Mouse (Mus musculus) intestine, embryonic 16.5 days (tissue): ENCODE results near the gene Dnah14. TPM values are rescaled to one million over a fixed set of nuclear protein-coding genes. Genes with fewer than 3 reads are reported as not detected.
A peak's percentile ranks its signal among the peaks of the same experiment; 100 is the strongest.

Experiments
- ATAC-seq: fragments of 200-750 bp; cut with Nextera tagmentation; 2 replicates; pipeline ENCODE4 v1.8.0; 2017; ENCODE audit warnings: moderate TSS enrichment, moderate library complexity
- H3K27ac ChIP-seq: fragments of 300-500 bp; sonication (generic); 2 replicates; pipeline ENCODE4 v1.5.1; 2014; ENCODE audit warnings: mild to moderate bottlenecking, low read length
- H3K27me3 ChIP-seq: fragments of 300-500 bp; sonication (generic); replicated peaks from 2 replicates; pipeline ENCODE4 v1.6.1; 2014; ENCODE audit warnings: low read length, control low read depth, mixed read lengths; ENCODE audit not compliant: control insufficient read depth, insufficient read depth
- H3K36me3 ChIP-seq: fragments of 300-500 bp; sonication (generic); 2 replicates; pipeline ENCODE4 v1.6.1; 2014; ENCODE audit warnings: low read length, control low read depth; ENCODE audit not compliant: control insufficient read depth, insufficient read depth
- H3K4me1 ChIP-seq: fragments of 300-500 bp; sonication (generic); 2 replicates; pipeline ENCODE4 v1.6.1; 2014; ENCODE audit warnings: low read length, control low read depth, mixed read lengths; ENCODE audit not compliant: control insufficient read depth, insufficient read depth
- H3K4me2 ChIP-seq: fragments of 300-500 bp; sonication (generic); 2 replicates; pipeline ENCODE4 v1.6.1; 2014; ENCODE audit warnings: low read depth, low read length, control low read depth
- H3K4me3 ChIP-seq: fragments of 300-500 bp; sonication (generic); 2 replicates; pipeline ENCODE4 v1.5.1; 2014; ENCODE audit warnings: mild to moderate bottlenecking, low read length
- H3K9ac ChIP-seq: fragments of 300-500 bp; sonication (generic); 2 replicates; pipeline ENCODE4 v1.6.1; 2014; ENCODE audit warnings: low read depth, low read length
- H3K9me3 ChIP-seq: fragments of 300-500 bp; sonication (generic); 2 replicates; pipeline ENCODE4 v1.6.1; 2016; ENCODE audit warnings: low read length, control low read depth; ENCODE audit not compliant: control insufficient read depth
- WGBS: fragments of 180-500 bp; shearing (Covaris S2); extraction: QIAGEN DNeasy Blood & Tissue Kit; methylation state at CpG from one replicate; pipeline ENCODE4 v1.1.7; 2014; 5-methylcytosine and 5-hydroxymethylcytosine counted together
- polyA plus RNA-seq: library from polyadenylated mRNA; unstranded; fragments of >200 nt; fragmentation: Nextera tagmentation; extraction: Ambion mirVana; gene quantifications from 2 replicates; pipeline ENCODE4 v1.2.1, GENCODE M21; 2015

Dnah14 gene
- polyA plus RNA-seq, 1 experiment from 2014 or later = 1.2 TPM

GRCm38 (mm10) chr1:181637997-181638713, 61.8 kb downstream of the Dnah14 start:
- Histone ChIP-seq H3K36me3 (no peaks in the 10 kb centered on the region), H3K27me3 (no peaks in the 10 kb centered on the region), H3K4me1 (no peaks in the 10 kb centered on the region), H3K4me2 (no peak overlapping the region), H3K4me3 (no peak overlapping the region), H3K9ac (no peak overlapping the region), H3K9me3 (no peaks in the 10 kb centered on the region), H3K27ac (no peak overlapping the region)
- 85% methylated on average over 12 of the region's 12 CpGs for WGBS
- ATAC-seq = no peak

GRCm38 (mm10) chr1:181640383-181640782, 64.0 kb downstream of the Dnah14 start:
- no peak overlapping the region for H3K9ac ChIP-seq
- no peaks in the 10 kb centered on the region for H3K4me1 ChIP-seq
- H3K4me3 ChIP-seq = no peak overlapping the region
- no peaks in the 10 kb centered on the region for H3K27me3 ChIP-seq
- H3K36me3 ChIP-seq = no peaks in the 10 kb centered on the region
- no peak overlapping the region for H3K4me2 ChIP-seq
- WGBS = 71% methylated on average over 2 of the region's 2 CpGs
- no peak overlapping the region for H3K27ac ChIP-seq
- H3K9me3 ChIP-seq = no peaks in the 10 kb centered on the region
- ATAC-seq = no peak

- no peaks in the 10 kb centered on the region for H3K9me3 ChIP-seq
- H3K4me1 ChIP-seq = 0 out of 2 replicates have a peak, but pooled peaks cover 4% of the 10 kb centered on the region
- no peaks in the 10 kb centered on the region for H3K36me3 ChIP-seq
- no peak for ATAC-seq
- no peak overlapping the region for H3K9ac ChIP-seq
- no peak overlapping the region for H3K4me2 ChIP-seq
- H3K4me3 ChIP-seq = no peak overlapping the region
- no peaks in the 10 kb centered on the region for H3K27me3 ChIP-seq
- no peak overlapping the region for H3K27ac ChIP-seq
- WGBS = 39% methylated on average over 8 of the region's 8 CpGs
Measured at GRCm38 (mm10) chr1:181647467-181647866, 71.1 kb downstream of the Dnah14 start.

- no peaks in the 10 kb centered on the region for H3K36me3 ChIP-seq
- H3K4me3 ChIP-seq = no peak overlapping the region
- H3K9me3 ChIP-seq = no peaks in the 10 kb centered on the region
- no peak for ATAC-seq
- H3K27ac ChIP-seq = no peak overlapping the region
- WGBS = 61% methylated on average over 3 of the region's 3 CpGs
- no peaks in the 10 kb centered on the region for H3K27me3 ChIP-seq
- no peaks in the 10 kb centered on the region for H3K4me1 ChIP-seq
- H3K9ac ChIP-seq = no peak overlapping the region
- no peak overlapping the region for H3K4me2 ChIP-seq
Measured at GRCm38 (mm10) chr1:181653481-181653880, 77.1 kb downstream of the Dnah14 start.

- no peaks in the 10 kb centered on the region for H3K27me3 ChIP-seq
- no peak for ATAC-seq
- no peaks in the 10 kb centered on the region for H3K4me1 ChIP-seq
- no peak overlapping the region for H3K4me2 ChIP-seq
- no peak overlapping the region for H3K4me3 ChIP-seq
- H3K9me3 ChIP-seq = no peaks in the 10 kb centered on the region
- H3K36me3 ChIP-seq = no peaks in the 10 kb centered on the region
- WGBS = 82% methylated on average over 5 of the region's 5 CpGs
- H3K9ac ChIP-seq = no peak overlapping the region
- H3K27ac ChIP-seq = no peak overlapping the region
Measured at GRCm38 (mm10) chr1:181656421-181656820, 80.1 kb downstream of the Dnah14 start.

GRCm38 (mm10) chr1:181666801-181667200, 90.4 kb downstream of the Dnah14 start:
- no peaks in the 10 kb centered on the region for H3K4me1 ChIP-seq
- no peak overlapping the region for H3K27ac ChIP-seq
- H3K36me3 ChIP-seq = no peaks in the 10 kb centered on the region
- 61% methylated on average over 4 of the region's 4 CpGs for WGBS
- H3K9me3 ChIP-seq = no peaks in the 10 kb centered on the region
- H3K9ac ChIP-seq = no peak overlapping the region
- H3K4me2 ChIP-seq = no peak overlapping the region
- no peak overlapping the region for H3K4me3 ChIP-seq
- H3K27me3 ChIP-seq = no peaks in the 10 kb centered on the region
- no peak for ATAC-seq

- Histone ChIP-seq H3K36me3 (no peaks in the 10 kb centered on the region), H3K4me1 (no peaks in the 10 kb centered on the region), H3K4me2 (no peak overlapping the region), H3K9ac (no peak overlapping the region), H3K4me3 (no peak overlapping the region), H3K27ac (peak overlapping the region; percentile 51; the same call in 1 of the 2 replicates), H3K27me3 (no peaks in the 10 kb centered on the region), H3K9me3 (no peaks in the 10 kb centered on the region)
- ATAC-seq = peak; percentile 96
- WGBS = 51% methylated on average over 5 of the region's 5 CpGs
Measured at GRCm38 (mm10) chr1:181694729-181695498, 118.6 kb downstream of the Dnah14 start.

GRCm38 (mm10) chr1:181728707-181729106, 152.3 kb downstream of the Dnah14 start:
- no peak overlapping the region for H3K4me3 ChIP-seq
- ATAC-seq = no peak
- no peaks in the 10 kb centered on the region for H3K27me3 ChIP-seq
- no peak overlapping the region for H3K4me2 ChIP-seq
- H3K9me3 ChIP-seq = no peaks in the 10 kb centered on the region
- no peak overlapping the region for H3K9ac ChIP-seq
- no peak overlapping the region for H3K27ac ChIP-seq
- no peaks in the 10 kb centered on the region for H3K4me1 ChIP-seq
- no peaks in the 10 kb centered on the region for H3K36me3 ChIP-seq
- WGBS = 45% methylated on average over 5 of the region's 5 CpGs

GRCm38 (mm10) chr1:181733517-181733916, 157.2 kb downstream of the Dnah14 start:
- Histone ChIP-seq H3K4me1 (no peaks in the 10 kb centered on the region), H3K9me3 (no peaks in the 10 kb centered on the region), H3K9ac (no peak overlapping the region), H3K27me3 (no peaks in the 10 kb centered on the region), H3K36me3 (no peaks in the 10 kb centered on the region), H3K4me3 (no peak overlapping the region), H3K27ac (no peak overlapping the region), H3K4me2 (no peak overlapping the region)
- 60% methylated on average over 5 of the region's 5 CpGs for WGBS
- ATAC-seq = no peak
